8 mouse cellular contexts compared by ENCODE assay signal in the genomic region with DNA sequence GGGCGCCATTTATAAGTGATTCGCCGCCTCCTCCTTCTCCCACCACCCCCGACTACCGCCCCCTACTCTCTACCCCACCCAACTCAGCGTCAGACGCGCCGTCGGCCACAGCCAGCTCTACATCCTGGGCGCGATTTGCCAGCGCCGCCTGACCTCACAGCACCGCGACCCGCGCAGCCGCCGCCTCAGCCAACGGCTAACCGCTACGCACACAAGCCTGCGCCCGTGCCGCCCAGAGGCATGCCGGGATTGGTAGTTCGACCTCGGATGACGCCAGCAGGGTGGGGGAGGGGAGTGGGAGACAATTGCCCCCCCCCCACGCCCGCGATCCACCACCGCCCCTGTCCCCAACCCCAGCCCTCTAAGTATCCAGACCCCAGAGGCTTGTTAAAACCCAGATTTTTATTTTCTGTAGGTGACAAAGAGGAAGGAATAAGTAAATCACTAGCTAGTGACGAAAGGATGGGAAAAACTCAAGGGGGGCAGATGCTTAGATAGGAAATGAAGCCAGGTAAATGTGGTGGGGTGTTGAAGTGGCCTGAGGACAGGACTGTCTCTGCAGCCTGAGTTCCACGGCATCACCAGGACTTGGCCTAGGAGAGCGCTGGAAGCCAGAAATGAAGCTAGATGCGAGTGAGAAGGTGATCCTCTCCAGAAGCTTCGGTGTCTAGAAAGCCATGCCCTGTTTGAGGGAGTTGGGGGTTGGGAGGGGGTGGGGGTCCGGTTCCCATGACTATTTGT. TPM values are rescaled to one million over a fixed set of nuclear protein-coding genes. Genes with fewer than 3 reads are reported as not detected.
A peak's percentile ranks its signal among the peaks of the same experiment; 100 is the strongest.
DNase-seq lines count a peak whose midpoint lies in the region; ATAC-seq lines count a peak whose summit lies in the region.

A gene (minus strand): TSS at position 208 of the 741 bp plus-strand sequence.

- no peaks in the 10 kb centered on the region for H3K36me3 ChIP-seq in embryonic facial prominence, embryonic 13.5 days
- no peaks in the 10 kb centered on the region for H3K36me3 ChIP-seq in limb, embryonic 13.5 days
- no peaks in the 10 kb centered on the region for H3K36me3 ChIP-seq in midbrain, embryonic 16.5 days (ENCODE audit: control insufficient read depth, insufficient read depth, low read length)

- peak; percentile 99 for ATAC-seq in embryonic facial prominence, embryonic 13.5 days (ENCODE audit: insufficient number of reproducible peaks, insufficient read depth, low FRiP score, low TSS enrichment, low read depth)
- ATAC-seq in limb, embryonic 13.5 days (ENCODE audit: low FRiP score, low read depth), result peak; percentile 99
- peak; percentile 99 for ATAC-seq in midbrain, embryonic 16.5 days

- H3K4me1 ChIP-seq in embryonic facial prominence, embryonic 13.5 days, result peaks cover 14% of the 10 kb centered on the region
- peaks cover 16% of the 10 kb centered on the region for H3K4me1 ChIP-seq in limb, embryonic 13.5 days
- H3K4me1 ChIP-seq in midbrain, embryonic 16.5 days (ENCODE audit: control insufficient read depth, insufficient read depth, low read length), result peaks cover 24% of the 10 kb centered on the region

- H3K4me2 ChIP-seq in embryonic facial prominence, embryonic 13.5 days, result peak within 1 kb of the TSS; percentile 83
- H3K4me2 ChIP-seq in limb, embryonic 13.5 days (replicated peaks), result peak within 1 kb of the TSS; percentile 93
- H3K4me2 ChIP-seq in midbrain, embryonic 16.5 days (ENCODE audit: low read length), result peak within 1 kb of the TSS; percentile 91

- no peaks in the 10 kb centered on the region for H3K27me3 ChIP-seq in embryonic facial prominence, embryonic 13.5 days
- H3K27me3 ChIP-seq in limb, embryonic 13.5 days, result peaks cover 2% of the 10 kb centered on the region; the same call in 1 of the 2 replicates
- H3K27me3 ChIP-seq in midbrain, embryonic 16.5 days (ENCODE audit: control insufficient read depth, insufficient read depth, low read depth, low read length), result no peaks in the 10 kb centered on the region

- H3K9me3 ChIP-seq in embryonic facial prominence, embryonic 13.5 days, result no peaks in the 10 kb centered on the region
- H3K9me3 ChIP-seq in limb, embryonic 13.5 days, result no peaks in the 10 kb centered on the region
- H3K9me3 ChIP-seq in midbrain, embryonic 16.5 days (replicated peaks; ENCODE audit: control insufficient read depth, low read length, poor library complexity, severe bottlenecking), result no peaks in the 10 kb centered on the region

- peak within 1 kb of the TSS; percentile 99 for H3K27ac ChIP-seq in embryonic facial prominence, embryonic 13.5 days
- H3K27ac ChIP-seq in limb, embryonic 13.5 days, result peak within 1 kb of the TSS; percentile 99
- H3K27ac ChIP-seq in midbrain, embryonic 16.5 days (ENCODE audit: low read length), result peak within 1 kb of the TSS; percentile 100

- DNase-seq in 3134 (ENCODE audit: extremely low read depth, insufficient read length, low spot score), result peak; percentile 97
- DNase-seq in adrenal gland, postnatal 36 days, result peak; percentile 98
- peak; percentile 94 to 98 for DNase-seq in heart, adult 18-20 months
- peak; percentile 97 for DNase-seq in kidney, adult 8-10 months
- DNase-seq in spleen, postnatal 10 days (ENCODE audit: low spot score in 2 of 2), result peak; percentile 85 to 96

- peak within 1 kb of the TSS; percentile 94 for H3K9ac ChIP-seq in embryonic facial prominence, embryonic 13.5 days
- H3K9ac ChIP-seq in limb, embryonic 13.5 days, result peak within 1 kb of the TSS; percentile 99
- H3K9ac ChIP-seq in midbrain, embryonic 16.5 days (ENCODE audit: low read depth, low read length), result peak within 1 kb of the TSS; percentile 94

- WGBS in embryonic facial prominence, embryonic 13.5 days, result 1% methylated on average over 40 of the region's 40 CpGs
- WGBS in limb, embryonic 13.5 days, result under 1% methylated on average over 38 of the region's 40 CpGs
- 2% methylated on average over 39 of the region's 40 CpGs for WGBS in midbrain, embryonic 16.5 days

- peak within 1 kb of the TSS; percentile 79 for H3K4me3 ChIP-seq in embryonic facial prominence, embryonic 13.5 days
- peak within 1 kb of the TSS; percentile 85 for H3K4me3 ChIP-seq in limb, embryonic 13.5 days
- H3K4me3 ChIP-seq in midbrain, embryonic 16.5 days (ENCODE audit: low read depth, low read length), result peak within 1 kb of the TSS; percentile 91

RNA-seq across cellular contexts. Expression of the gene that starts here (rescaled TPM):
- 100 to 1,000 TPM; 341 to 364 TPM for total RNA-seq in adrenal gland, postnatal 36 days (2021)
- polyA plus RNA-seq in embryonic facial prominence, embryonic 13.5 days (2015; fragmentation: Nextera tagmentation; extraction: Ambion mirVana), result 516 and 565 TPM in 2 replicates
- 100 to 1,000 TPM; 259 to 276 TPM for total RNA-seq in heart, adult 18-20 months (2021)
- polyA plus RNA-seq in limb, embryonic 13.5 days (2015; fragmentation: Nextera tagmentation; extraction: Ambion mirVana), result 546 and 559 TPM in 2 replicates
- 627 and 665 TPM in 2 replicates for polyA plus RNA-seq in midbrain, embryonic 16.5 days (2015; fragmentation: Nextera tagmentation; extraction: Ambion mirVana)

Comparison
In these comparisons a context has a peak if more than half of its experiments do, and no peak if none do; other contexts are left out.
1. Peak in every context shown above with its lines: DNase-seq, ATAC-seq, H3K4me3 ChIP-seq and H3K27ac ChIP-seq.